Mouse (Mus musculus) ovary, postnatal 10 days (tissue): Measurements from ENCODE around the gene Dbnl.
"Not testable (repeated sequence)": the region's sequence is repeated elsewhere in the genome, so short reads cannot be mapped to it uniquely, and the experiment has no call there.

Source experiments
- DNase-seq: peaks from one replicate; pipeline ENCODE4 v3.0.0; 2022; ENCODE audit warnings: low spot score

Dbnl gene

DNA sequence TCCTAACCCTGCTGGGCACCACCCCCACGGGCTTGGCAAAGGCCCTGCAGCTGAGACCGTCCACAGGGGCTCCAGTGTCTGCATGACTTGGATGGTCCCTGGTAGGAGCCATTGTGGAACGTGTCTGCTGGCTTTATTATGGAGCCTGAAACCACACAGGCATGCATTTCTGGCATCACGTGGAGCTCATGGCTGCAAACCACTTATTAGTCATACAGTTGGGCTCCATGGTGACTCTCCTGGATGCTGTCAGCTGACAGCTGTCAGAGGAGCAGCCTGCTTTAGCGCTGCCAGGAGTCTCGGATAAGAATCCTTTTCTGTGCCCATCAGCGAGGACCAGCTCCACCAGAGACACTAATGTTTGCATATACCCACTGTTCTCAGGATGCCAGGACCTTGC is 7.4 kb downstream of the Dbnl start:
- DNase-seq, result no peak

DNA sequence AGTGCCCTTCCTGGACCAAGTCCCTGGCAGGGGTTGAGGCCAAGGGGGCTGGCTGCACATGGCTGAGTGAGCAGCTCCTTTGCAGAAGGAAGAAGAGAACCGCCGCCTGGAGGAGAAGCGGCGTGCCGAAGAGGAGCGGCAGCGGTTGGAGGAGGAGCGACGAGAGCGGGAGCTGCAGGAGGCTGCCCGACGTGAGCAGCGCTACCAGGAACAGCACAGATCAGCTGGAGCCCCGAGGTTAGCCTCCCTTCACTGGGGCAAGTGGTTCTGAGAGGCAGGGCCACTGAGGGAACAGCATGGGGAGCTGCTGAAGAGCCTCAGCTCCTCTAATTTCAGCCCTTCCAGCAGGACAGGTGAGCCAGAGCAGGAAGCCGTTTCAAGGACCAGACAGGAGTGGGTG is 8.7 kb downstream of the Dbnl start:
- DNase-seq, result no peak

DNA sequence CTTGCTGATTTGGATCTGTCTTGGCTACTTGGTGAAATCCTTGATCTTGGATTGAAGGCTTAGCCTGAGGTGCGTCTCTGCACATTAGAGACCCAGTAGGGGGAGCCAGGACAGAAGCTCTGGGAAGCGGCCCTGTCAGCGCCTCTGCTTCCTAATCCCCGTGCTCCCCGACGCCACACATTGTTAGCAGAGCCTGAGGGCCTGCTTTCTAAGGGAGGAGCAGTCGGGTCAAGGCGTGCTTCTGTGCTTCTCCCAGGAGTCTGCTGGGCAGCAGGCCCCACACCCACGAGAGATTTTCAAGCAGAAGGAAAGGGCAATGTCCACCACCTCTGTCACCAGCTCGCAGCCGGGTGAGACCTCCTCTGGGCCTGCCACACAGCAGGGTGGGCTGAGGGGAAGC is 9.1 kb downstream of the Dbnl start:
- no peak for DNase-seq

DNA sequence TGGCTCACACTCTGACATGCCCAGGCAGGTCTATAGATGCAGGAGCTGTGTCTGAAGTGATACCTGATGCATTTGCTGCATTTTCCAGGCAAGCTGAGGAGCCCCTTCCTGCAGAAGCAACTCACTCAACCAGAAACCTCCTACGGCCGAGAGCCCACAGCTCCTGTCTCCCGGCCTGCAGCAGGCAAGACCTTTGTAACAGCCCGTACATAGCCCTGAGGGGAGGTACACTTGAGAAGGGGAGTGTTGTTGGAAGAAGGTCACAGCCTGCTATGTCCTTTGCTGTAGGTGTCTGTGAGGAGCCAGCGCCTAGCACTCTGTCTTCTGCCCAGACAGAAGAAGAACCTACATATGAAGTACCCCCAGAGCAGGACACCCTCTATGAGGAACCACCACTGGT is 9.6 kb downstream of the Dbnl start:
- no peak for DNase-seq

DNA sequence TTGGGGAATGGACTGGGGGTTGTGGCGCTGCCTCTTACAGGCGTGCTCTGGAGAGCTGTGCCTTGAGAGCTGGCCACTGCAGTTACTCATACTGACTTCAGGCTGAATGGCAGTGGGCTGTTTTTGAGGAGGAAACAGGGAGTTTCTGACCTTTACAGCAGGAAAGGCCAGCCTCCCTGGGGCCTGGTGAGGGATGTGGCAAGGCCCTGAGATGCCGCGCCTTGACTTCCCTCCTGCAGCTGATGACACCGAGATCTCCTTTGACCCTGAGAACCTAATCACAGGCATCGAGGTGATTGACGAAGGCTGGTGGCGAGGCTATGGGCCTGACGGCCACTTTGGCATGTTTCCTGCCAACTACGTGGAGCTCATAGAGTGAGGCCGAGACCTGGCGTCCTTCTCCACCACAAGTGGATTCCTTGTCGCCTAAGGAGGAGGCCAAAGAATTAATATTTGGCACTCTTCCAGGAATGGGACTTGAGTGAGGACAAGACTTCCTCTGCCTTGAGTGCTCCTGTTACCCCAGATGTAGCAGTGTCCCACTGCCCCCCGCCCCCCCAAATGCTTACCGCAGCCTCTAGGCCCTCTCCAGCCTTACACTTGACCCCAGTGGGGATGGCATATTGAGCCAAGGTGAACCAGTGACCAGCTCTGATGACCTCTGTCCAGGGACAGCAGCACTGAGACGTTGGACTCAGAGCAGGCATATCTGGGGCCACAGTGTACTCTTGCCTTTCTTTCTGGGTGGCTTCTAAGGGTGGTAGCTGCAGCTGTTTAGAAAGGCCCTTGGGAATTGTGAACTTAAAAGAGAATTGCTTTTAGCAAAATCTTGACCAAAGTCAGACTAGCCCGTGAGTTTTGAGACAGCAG is 11.6 kb downstream of the Dbnl start:
- no peak for DNase-seq

DNA sequence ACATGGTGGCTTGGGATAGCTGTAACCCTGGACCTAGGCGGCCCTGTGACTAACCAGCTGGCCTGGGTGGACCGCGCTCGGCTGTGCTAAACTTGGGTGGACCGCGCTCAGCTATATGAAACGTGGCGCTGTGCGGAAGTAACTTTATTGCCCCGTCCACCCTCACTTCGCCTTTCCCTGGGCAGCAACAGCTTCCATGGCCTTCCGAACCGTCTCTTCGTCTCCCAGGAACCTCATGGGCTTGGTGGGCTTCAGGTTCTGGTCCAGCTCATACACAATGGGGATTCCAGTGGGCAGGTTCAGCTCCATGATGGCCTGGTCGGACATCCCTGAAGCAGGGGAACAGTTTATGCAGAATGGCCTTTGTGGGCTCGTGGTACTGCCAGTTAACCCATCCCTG is 13.2 kb downstream of the Dbnl start:
- no peak for DNase-seq

DNA sequence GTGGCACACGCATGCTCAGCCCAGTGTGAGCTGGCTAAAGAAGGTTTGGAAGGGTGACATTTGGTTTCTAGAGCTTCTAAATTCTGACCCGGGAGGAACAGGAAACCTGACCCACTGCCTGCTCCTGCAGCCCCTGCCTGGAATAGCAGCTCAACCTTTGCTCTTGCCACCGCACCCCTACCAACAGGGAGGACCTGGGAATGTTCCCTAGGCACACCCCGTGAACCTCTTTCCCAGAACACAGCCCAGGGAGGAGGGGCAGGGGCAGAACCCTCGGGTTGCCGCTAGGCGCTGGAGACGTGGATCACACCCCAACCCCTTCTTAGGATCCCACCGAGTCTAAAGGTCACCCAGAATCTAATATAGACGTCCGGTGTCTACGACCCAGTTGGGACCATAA is 13.7 kb downstream of the Dbnl start:
- no peak for DNase-seq

DNA sequence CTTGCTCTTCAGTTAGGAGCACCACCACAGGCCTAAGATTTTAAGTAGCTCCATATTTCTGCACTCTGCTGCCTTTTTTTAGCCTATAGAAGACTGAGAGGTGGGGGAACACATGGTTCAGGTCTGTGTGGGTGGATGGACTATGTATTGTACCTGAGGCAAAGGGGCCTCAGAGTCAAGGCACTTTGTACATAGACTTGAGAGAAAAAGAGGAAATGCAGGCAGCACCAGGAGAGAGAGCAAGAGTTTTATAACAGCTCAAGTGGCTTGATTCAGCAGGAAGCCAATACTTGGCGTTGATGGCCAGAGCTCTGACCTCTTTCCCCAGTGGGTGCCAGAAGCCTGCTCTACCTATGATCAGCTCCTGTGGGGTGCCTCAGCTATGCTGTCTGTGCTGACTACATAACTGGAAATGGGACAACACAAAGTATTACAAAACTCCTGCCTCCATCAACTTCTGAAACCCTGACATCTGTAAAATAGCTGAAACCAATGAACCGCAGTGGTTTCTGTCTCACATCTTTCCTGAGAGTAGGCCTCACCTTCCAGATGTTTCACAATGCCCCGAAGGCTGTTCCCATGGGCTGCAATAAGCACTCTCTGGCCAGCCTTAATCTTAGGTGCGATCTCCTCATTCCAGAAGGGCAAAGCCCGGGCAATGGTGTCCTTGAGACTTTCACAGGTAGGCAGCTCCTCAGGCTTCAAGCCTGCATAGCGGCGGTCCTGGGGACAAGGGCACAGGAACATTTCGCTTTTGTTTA is 14.3 kb downstream of the Dbnl start:
- no peak for DNase-seq

DNA sequence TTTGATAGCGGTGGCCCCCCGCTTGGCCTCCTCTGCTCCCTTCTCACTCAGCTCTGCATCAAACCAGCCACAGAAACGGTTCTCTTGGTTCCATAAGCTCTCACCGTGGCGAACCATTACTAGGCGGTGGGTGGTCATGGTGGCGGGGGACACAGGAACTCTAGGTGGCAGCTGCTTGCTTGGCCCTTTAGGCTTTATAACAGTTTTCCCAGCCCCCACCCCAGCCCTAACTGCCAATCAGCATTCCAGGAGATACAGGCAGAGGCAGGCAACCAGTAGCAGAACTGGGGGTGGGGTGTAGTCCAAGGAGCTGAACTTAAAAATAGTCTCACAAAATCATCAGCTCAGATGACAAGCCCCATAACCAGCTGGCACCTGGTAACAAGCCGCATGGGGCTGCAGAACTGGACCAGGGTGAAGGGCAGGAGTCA is 15.3 kb downstream of the Dbnl start, which contains the start of gene Pgam2:
Gene Pgam2 (minus strand): TSS at position 183 of the 431 bp plus-strand sequence.
- DNase-seq, result no peak

DNA sequence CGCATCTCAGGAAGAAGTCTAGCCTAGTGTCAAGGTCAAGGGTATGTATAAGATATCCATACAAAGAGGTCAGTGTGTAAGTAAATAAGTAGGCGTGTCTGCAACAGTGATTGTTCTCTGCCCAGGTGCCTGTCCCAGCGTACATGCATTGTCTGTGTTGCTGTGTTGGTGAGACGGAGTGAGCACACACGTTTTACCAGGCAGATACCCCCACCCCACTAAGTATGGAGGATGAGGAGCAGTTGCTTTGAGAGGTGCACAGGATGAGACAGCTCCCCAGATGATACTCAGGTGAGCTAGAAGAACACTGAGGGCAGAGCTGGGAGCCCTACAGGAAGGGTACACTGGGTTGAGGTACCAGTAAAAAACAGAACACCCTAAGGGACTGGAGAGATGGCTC is 15.9 kb downstream of the Dbnl start:
- DNase-seq, result no peak

DNA sequence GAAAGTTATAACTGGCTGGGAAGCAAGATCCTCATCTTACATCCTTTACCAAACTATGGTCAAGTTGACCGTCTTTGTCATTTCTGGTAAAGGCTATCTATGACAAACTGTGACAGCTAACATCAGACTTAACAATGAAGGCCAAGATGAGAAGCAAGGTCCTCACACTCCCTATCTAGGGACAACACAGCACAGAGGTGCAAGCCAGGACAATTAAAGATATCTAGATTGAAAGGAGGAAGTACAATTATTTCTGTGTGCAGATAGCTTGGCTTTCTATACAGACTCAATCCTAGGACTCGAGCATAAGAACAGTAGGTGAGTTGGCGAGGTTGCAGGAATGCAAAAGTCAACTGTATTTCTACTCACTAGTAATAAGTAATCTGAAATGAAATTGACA is 17.4 kb downstream of the Dbnl start:
- DNase-seq, result no peak

DNA sequence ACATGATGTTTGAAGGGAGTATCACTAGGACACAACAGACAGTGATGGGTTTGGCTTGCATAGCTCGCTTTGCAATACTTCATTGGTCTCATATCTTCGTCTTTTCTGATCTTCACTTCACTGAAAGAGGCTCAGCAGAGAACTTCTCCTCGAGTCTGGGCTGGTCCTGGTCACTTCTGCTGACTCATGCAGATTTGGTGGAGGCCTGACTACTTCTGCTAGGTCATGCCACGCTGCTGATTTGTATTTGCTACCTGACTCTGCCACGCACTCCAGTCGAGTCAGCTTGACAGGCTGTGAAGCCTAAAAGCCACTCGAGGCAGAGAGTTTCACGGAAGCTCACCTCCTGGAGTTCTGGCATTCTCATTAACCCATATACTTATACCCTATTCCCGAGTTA is 19.7 kb downstream of the Dbnl start:
- no peak for DNase-seq

DNA sequence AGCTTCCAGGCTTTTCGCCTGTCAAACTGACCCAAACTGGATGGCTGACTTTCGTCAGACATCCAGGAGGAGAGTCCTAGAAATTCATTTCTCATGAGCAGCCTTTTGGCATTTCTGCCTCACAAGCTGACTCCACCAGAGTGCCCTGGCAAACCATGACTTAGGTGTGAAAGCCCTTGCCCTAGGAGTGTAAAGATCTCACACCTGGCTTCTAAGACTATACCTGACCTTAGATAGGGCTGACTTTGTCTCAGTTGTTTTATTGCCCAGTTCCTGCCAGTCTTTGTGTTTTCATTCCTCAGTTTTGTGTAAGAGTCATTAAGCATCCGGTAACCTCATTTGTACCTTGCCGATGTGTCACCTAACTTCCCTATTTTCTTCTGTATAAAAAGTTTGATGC is 21.2 kb downstream of the Dbnl start:
- DNase-seq, result not testable (repeated sequence)

DNA sequence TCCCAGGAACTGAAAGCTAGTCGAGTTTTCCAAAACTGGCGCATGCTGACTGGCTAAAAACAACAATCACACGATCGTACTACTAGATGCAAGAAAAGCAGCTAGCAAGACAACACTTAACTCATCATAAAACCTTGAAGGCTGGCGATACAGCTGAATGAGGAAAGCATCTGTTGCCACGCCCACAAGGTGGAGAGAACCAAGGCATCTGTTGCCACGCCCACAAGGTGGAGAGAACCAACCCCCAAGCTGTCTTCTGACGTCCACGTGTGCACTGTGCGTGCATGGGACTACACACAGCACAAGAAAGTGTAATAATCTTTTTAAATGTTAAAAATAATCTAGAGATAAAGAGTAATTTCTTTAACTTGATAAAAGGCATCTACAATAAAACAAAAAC is 25.1 kb downstream of the Dbnl start:
- DNase-seq, result no peak

DNA sequence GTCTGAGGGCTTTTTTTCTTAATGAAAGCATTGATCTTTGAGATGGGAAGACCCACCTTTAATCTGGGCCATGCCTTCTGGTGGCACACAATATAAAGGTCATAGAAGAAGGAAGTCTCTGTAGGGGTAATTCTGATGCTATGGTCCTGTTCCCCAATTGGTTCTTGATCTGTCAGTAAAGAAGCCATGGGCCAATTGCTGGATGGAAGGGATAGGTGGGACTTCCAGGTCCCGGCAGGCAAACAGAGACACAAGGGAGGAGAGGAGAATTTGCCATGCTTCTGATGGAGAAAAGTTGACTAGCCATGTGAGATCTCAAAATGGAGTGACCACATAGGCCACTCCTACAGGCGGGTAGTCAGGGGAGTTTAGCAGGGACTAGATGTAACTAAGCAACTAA is 30.9 kb downstream of the Dbnl start:
- no peak for DNase-seq

DNA sequence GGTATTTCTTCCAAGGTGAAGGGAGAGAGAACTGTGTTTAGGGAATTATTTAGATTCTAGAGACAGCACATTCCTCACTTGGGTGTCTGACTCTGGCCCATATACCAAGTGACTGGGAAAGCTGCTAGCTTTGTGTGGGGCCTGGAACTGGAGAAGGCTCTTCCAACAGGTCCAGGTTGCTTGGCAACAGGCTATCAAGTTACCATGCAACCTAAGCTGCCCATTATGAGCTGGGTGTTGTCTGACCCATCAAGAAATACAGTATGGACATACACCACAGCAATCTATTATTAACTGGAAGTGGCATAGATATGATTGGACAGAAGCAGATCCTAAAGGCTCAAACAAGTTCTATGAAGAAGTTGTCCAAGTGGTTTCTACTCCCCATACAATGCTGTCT is 37.1 kb downstream of the Dbnl start:
- no peak for DNase-seq

DNA sequence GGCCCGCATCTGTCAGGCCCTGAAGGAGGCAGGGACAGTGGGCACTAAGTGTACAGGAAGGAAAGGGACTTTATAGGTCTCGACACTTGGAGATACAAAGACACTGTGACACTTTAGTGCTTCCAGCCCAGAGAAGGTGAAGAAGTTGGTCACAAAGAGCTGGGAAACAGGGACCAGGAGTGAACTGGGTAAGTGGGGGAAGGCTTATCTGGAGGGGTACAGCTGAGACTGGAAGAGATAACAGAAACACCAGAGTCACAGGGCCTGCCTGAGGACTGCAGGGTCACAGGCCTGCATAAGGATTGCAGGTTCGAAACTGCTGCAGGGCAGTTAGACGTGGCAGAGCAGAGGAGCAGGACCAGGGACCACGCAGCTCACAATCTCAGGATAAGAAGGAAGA is 39.6 kb downstream of the Dbnl start:
- DNase-seq, result no peak

DNA sequence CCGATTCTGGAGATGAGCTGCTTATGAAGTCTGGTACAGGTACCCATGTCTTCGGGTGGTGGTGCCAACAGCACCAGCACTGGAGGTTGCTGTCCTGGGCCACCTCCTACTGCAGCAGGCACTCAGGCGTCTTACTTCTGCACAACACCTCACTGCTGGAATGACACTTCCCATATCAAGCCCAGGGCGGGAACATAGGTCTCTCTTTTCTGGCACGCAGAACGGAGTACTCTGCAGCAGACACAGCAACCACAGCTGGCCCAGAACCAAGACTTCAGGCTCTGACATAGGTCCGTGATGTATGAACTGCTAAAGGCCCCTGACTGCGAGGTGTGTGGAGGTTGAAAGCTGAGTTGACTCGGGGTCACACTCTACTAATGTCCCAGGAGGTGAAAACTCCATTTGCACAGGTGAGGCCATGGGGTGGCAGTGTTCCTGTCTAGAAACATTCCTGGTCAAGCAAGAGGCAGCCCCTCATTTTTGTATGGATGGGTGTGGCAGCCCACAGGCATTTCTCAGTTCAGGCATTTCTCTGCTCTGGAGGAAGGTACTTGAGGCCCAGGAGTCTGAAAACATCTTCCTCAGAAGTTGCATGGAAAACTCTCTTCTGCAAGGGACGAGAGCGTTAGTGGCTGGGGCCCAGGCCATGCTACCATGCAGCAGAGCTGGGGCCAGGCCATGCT is 40.4 kb downstream of the Dbnl start:
- DNase-seq, result no peak

DNA sequence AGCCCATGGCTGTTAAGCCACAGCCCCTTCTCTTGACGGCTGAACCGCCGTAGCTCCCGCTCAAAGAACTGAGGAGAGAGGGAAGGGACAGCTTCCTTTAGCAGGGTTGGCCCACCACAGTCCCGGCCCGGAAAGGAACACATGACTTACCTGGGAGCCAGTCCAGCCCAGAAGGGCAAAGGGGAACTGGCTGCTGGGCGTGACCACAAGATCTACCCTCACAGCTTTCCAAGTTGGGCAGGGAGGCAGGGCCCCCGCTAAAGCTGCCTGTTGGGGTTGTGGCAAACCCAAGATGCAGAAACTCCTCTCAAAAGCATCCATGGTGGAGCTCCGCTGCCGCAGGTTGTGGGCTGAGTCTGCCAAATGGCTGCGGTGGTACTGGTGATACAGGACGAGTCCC is 41.0 kb downstream of the Dbnl start:
- no peak for DNase-seq

DNA sequence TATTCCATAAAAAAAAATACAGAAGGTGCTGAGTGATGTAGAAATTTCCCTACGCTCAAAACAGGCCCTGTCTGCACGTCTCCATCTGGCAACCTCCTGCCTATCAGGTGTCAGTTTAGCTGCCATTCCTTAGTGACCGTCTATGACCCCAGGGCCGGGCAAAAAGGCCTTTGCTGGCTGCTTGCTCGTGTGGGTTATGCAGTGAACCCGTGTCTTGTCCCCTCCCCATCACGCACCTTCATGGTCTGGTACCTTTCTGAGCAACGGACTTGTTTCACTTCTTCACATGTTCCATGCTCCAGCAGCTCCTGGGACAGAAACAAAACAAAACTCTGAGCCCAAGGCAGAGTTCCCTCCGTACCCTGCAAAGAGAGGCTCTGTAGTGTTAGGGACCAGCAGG is 46.2 kb downstream of the Dbnl start:
- no peak for DNase-seq

DNA sequence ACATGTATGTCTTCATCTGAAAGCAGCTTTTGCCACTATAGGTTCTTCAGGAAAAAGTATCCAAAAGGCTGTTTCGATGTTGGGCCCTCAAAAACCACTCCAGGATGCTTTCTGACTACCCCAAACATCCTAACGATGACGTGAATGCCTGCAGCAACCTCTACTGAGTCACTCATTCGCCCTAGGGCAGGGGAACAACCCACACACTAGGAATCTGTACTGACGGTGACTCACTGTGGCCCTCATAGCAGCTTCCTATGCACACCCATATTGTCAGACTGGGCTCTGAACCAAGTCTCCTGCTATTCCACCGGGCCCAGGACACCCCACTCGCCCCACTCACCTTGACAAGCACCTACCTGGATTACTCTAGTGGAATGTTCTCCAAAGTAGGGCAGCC is 46.8 kb downstream of the Dbnl start:
- no peak for DNase-seq

DNA sequence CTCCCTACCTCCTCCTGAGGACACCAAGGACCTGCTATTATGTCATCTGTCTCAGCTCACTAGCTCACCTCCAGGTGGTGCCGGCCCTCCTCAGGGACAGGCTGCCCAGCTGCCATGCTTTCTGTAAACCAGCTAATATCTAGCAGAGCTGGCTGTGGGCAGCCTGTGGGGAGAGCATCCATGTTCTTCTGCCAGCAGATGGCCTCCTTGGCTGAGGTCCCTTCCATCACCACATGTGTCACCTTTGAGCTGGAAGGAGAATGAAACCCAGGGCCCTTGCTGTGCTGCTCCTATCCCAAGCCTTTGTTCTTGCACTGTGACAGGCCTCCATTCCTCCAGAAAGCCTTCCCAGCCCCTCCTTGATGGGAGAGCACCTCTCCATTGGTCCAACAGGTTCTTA is 47.8 kb downstream of the Dbnl start:
- no peak for DNase-seq
